Mouse (Mus musculus): ENCODE results near the gene Naa10.

The Naa10 gene

DNA sequence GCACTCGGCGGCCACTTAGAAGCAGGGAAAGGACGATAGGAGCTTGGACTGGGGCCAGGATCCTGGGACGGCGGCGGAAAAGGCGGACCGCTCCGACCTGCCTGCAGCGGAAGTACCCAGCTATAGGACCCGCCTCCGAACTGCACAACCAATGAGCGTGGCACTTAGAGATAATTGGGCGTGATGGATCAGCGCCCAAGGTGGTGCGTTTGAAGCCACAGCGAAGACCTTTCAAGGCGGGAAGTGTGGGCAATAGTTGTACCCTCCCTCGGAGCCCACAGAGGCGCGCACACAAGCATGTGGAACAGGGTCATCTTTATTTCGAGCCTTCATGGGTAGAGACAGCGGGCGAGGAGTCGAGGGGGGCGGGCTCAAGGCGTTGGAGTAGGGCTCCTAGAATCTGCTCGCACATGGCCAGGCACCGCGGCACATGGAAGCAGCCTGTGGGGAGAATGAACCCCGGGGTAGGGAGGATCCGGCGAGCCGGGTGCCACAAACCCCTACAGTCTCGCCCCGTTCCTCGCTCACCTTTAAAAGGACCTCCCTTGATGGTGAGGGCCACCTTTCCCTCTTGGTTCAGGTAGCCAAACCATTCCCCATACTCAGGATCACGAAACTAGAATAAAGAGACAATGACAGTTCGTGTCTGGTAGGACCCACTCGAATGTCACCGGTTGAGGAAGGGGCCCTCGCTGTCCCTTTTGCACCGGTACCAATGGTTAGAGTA lies at the start of gene Naa10, which contains the start of gene Arhgap4:
Gene Naa10, minus strand, starts transcription at position 122 of the 727 bp plus-strand sequence.
Gene Arhgap4, minus strand, starts transcription at position 48 of the 727 bp plus-strand sequence.
- DNase-seq (ENCODE audit: low read depth): peak; percentile 59

DNA sequence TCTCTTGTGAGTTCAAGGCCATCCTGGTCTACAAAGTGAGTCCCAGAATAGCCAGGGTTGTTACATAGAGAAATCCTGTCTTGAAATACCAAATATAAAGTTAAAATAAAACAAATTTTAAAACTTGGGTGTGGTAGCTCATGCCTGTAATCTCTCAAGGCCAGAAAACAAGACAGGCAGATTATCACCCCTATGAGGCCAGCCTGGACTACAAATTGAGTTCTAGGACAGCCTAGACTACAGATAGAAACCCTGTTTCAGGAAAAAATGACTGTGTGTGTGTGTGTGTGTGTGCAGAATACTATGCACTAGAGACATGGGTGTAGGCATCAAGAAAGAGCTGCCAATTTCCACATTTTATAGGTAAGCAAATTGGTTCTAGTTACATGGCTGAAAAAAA lies 49.0 kb upstream of the Naa10 start:
- DNase-seq (ENCODE audit: low read depth): no peak

DNA sequence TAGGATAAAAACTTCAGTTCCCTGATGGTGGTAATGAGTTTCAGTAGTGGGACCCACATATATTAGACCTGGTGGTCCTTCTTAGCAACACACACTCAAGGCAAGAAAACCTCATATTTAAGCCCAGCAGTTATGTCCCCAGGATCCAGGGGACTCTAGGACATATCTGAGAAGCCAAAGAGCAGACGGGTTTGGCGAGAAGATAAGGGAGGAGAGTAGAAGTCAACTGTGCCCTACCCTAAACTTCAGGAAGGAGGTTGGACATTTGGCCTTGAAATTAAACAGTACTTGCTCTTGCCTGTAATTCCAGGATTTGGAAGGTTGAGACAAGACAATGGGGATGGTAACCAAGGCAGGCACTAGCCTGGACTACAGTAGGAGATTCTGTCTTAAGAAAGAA lies 48.0 kb upstream of the Naa10 start:
- no peak for DNase-seq (ENCODE audit: low read depth)

DNA sequence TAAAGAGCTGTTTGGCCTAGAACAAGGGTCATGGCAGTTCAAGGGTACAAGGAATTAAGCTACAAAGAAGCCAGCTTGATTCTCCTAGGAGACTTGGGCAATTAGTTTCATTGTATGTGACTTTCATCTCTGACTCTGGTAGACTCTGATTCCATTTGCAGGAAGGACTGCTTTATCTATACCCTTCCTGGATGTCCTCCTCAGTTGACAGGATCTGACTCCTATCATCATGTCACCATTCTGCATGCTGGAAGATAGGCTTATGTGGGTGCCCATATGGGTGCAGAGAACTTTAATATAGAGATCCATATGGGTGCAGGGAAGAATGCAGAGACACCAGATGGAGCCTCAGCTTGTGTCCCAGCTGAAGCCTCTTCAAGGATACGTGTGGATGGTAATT lies 47.4 kb upstream of the Naa10 start:
- no peak for DNase-seq (ENCODE audit: low read depth)

DNA sequence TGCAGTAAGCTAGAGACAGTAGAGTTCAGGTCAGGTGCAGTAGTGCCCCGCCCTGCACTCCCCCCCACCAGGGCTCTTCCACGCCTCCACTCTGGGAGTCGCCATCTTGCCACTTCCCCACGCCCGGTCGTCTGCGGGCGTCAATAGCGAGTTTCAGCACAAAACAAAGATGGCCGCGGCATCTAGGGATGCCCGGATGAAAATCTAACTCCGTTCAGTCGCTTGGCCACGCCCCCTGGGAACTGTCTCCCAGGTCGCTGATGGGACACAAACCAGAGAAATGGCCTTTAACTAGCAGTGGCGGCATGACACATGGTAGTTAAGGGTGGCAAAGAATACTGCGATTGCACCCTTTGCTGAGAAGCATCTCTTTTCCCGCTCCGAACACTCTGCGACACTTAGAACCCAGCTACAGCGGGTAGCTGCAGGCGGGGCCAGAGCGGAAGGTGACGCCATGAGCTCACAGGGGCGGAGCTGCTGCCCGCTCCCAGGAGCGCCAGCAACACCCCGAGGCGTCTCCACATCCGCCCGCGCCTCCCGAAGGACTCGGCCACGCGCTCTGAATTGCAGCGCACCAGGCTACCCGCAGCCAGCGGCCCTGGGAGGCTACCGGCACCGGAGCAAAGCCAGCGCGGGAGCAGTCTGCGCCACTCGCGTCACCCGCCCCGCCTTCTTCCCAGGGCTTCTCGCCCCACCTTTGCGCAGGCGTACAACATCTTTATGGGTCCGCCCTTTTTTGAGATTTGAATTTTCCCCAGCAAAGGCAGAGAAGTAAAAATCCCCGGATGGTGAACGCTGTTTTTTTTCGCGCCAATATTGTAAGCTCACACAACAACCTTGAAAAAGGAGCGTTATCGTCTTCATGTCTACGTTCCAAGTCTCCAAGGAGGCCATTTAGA lies 45.7 kb upstream of the Naa10 start:
- peak; percentile 69 for DNase-seq (ENCODE audit: low read depth)

DNA sequence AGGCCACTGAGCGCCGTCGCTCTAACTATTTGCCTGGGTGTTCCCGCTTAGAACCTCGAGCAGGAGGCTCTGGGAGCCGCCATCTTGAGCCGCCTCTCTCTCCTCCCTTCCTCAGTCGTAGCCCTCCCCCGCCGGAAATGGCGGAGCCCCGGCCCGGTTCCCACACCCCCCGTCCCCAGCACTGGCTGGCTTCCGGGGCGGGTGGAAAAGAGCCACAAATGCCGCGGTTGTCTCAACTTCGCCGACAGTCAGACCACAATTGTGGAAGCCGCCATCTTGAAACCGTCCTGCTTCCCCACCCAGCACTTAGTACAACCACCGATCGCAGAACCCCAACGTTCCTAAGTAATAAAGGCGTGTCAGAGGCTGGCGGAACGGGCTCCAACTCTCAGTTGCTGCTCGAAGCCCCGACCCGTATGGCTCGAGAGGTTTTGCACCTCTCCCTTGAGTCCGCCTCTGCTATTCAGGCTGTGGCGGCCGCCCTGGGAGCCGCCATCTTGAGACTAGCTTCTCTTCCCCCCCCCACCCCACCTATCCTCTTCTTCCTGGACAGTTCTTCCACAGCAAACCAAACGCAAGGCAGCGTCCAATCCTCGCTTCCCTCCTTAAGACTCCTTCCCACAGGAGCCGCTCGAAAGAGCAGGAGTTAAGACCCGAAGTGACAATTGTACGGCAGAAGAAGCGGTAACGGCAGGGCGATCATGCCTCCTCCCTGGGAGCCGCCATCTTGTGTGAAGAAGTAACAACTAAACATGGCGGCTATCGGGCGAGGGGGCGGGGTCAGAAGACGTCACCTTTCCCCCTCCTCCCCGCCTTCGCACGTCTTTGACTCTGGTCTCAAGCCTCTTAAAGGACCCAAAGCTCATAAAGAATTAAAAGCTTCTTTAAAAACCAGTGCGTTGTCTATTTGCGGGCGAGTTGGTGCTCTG lies 44.8 kb upstream of the Naa10 start, which contains the start of gene Hcfc1:
Gene Hcfc1, minus strand, starts transcription at position 110 of the 929 bp plus-strand sequence.
- DNase-seq (ENCODE audit: low read depth): peak; percentile 63

DNA sequence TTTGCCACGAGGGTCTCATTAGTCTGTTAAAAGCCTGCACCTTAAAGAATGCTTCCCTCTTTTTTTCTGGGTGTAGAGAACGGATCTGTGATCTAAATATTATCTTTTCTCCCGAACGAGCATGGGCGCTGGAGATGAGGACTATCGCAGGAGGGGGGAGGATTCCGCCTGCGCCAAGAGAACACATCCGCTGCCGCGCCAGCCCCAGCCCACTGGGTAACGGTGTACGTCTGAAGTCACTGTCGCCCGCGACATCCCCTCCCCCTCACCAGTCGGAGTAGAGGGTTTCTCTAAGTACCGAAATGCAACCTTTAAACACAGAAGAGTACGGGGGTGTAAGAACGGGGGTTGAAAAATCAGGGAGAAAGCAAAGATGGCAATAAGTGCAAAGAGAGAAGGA lies 43.6 kb upstream of the Naa10 start:
- DNase-seq (ENCODE audit: low read depth): no peak

DNA sequence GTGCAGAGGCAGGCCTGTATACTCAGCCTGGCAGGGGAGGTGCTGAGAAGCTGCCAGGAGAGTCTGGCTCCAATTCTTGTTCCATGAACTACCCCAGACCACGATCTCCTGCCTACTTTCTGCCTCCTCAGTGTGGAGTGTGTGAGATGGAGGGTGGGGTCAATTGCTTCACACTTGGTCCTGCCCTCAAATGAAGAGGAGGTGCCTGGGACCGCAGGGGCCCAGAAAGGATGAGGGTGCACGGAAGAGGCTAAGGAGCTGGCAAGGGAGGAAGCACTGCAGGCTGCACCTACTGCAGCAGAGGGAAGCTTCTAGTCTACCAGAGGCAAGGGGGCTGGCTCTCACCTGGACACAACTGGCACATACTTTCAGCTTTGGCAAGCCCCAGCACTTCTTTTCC lies 42.6 kb upstream of the Naa10 start:
- no peak for DNase-seq (ENCODE audit: low read depth)

DNA sequence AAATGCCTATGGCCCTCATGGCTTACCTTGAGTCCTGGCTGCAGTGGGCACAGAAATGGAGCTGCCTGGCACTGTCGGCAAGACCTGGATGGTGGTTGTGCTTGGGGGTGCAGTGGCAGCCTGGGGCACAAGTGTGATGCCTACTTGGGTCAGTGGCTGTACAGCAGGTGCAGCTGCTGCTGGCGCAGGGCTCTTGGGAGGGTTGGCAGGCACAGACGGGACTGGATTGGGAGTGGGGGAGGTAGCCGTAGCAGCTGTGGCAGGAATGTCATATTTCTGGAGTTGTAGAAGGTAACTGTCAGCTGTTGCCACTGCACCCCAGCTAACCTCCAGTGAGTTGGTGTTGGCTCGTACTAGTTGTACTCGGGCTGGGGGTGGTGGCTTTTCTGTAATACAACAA lies 33.2 kb upstream of the Naa10 start:
- DNase-seq (ENCODE audit: low read depth): no peak

DNA sequence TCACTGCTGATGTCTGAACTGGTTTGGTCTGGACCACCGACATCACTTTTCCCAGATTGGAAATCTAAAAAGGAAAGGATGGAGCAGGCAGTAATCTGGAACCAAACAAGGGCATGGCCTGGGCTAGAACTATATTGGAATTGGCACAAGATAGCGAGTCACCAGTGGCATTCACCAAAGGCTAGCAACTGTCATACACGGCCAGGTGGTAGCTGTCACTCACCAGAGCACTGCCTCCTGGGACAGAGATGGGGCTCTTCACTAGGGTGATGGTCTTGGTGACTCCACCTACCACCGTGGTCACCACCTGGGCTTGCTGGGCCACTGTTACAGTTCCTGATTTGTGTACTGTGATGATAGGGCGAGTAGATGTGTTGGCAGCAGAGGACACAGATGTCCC lies 30.9 kb upstream of the Naa10 start:
- DNase-seq (ENCODE audit: low read depth): no peak

DNA sequence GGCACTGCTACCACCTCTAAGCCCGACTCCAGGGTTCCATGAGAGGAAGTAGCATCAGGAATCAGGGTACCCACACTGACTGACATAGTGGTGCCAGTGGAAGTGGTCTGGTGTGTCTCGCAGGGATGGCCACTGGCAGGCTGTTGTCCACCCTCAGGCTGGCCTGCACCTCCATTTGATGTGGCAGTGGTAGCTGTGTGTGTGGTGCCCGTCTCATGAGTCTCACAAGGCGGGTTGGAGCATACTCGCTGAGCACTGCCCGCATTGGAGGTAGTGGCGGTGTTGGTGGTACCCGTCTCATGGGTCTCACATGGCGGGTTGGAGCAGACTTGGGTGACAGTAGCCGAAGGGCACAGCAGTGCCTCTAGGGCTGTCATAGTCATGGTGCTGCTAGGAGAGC lies 27.6 kb upstream of the Naa10 start:
- no peak for DNase-seq (ENCODE audit: low read depth)

DNA sequence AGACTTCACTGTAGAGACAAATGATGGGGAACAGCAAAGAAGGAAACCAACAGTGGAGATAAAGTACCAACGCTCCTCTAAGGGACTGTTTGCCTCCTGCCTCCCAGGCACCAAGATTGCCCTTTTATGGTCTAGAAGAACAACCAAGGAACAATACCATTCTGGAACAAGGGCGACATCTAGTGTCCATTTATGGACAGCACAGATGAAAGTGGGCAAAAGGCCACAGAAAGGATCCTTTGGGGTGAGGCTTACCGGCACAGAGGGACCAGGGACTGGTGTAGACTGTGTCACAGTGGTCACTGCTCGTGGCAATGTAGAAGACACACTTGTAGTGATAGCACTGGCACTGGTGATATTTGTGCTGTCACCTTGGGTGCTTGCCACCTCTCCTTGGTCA lies 26.9 kb upstream of the Naa10 start:
- no peak for DNase-seq (ENCODE audit: low read depth)

DNA sequence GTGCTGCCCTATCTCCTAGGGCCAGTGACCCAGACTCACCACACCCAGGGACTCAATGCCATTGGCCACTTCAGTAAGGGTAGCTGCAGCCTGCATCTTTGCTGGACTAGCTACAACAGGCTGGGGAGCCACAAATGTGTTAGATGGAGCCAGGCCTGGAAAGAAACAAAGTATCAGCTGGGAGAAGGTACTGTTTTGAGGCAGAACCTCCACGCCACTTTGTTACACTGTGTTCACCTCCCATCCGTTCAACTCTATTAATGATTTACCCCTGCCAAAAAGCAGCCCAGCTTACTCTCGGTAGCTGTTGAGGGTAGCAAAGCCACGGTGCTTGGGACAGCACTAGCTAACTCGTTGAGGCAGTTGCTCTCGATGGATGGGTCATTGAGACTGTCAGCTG lies 25.2 kb upstream of the Naa10 start:
- no peak for DNase-seq (ENCODE audit: low read depth)

DNA sequence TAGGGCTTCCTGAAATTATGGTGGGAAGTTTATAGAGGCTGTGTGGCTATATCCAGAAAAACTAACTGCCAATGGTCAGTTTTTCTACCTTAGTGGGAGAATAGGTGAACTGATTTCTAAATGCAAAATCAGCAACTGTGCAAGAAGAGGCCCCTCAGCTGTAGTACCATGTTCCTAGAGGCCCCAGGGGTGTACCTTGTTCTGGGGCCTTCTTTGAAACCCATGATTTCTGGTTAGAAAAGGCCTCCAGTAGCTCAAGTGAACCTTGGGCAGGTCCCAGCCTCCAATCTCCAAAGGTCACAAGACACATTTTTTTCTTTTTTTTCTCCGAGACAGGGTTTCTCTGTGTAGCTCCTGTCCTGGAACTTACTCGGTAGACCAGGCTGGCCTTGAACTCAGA lies 20.6 kb upstream of the Naa10 start:
- no peak for DNase-seq (ENCODE audit: low read depth)

DNA sequence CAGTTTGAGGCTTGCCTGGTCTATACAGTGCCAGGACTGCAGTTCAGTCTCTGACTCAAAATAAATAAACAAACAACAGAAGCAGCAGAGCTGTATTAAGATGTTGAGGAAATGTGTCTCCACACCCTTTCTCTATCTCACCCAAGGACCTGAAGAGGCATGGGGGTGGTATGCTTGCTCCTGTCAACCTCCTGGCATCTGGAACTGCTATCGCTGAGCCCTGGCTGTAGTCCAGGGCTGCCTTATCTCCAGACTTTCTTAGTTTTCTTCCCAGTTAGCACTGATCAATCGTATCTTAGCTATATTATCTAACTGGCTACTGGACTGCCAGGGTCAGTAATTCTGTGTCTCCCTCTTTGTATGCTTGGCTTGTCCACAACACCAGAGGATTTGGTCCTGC lies 20.1 kb upstream of the Naa10 start:
- DNase-seq (ENCODE audit: low read depth): no peak

DNA sequence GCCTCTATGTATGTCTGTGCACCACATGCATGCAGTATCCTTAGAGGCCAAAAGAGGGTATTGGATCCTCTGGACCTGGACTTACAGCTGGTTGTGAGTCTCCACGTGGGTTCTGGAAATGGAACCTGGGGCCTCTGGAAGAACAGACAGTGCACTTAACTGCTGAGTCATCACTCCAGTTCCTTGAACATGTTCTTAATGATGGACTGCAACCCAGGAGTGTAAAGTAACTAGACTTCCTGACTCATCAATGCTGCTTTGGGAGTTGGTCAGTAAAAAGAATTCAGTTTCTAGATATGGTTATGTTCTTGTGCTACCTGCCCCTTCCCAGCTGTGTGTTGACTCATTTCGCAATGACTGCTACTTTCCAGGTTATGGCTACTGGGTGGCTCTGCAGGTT lies 10.1 kb upstream of the Naa10 start:
- no peak for DNase-seq (ENCODE audit: low read depth)

DNA sequence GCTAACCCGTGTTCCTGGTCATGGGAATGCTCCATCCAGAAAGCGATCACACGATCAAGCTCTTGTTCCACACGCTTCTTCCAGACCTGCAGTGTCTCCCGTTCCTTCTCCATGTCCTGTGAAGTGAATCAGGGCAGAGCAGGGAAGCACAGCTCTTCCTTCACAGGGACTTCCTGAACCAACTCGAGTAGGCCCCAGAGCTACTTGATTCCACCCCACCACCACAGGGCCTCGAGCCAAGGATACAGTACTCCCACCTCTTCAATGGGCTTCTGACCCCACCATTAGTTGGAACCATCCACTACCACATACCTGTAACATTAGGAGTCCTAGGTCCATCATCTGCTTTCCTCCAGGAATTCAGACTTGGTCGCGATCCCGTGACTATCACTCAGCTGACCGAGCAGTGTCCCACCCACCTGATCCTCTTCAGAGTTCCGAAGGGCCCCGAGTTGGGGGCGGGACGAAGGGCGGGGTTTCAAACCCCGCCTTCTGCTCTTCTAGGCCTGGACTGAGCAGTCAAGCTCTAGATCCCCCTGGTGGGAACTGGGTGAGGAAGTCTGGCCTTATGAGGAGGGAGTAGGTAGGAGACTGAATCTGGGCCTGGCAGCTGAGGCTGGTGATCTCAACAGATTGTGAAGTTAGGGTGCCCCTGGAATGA lies 8.8 kb upstream of the Naa10 start, which contains the start of gene Renbp:
Gene Renbp, minus strand, starts transcription at position 449 of the 661 bp plus-strand sequence.
- DNase-seq (ENCODE audit: low read depth): peak; percentile 66

DNA sequence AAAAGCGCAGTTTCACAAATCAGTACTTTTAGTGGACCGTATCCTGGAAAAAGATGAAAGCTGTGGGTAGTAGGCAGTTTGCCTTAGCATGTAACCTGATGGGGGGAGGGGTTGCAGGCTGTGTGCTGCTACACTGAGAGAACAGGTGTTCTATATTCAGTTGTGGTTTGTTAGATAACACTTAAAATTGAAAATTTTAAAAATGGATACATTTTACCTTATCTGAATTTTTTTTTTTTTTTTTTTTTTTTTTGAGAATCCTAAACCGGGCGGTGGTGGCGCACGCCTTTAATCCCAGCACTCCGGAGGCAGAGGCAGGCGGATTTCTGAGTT lies 772 bp upstream of the Naa10 start:
- no peak for DNase-seq (ENCODE audit: low read depth)

DNA sequence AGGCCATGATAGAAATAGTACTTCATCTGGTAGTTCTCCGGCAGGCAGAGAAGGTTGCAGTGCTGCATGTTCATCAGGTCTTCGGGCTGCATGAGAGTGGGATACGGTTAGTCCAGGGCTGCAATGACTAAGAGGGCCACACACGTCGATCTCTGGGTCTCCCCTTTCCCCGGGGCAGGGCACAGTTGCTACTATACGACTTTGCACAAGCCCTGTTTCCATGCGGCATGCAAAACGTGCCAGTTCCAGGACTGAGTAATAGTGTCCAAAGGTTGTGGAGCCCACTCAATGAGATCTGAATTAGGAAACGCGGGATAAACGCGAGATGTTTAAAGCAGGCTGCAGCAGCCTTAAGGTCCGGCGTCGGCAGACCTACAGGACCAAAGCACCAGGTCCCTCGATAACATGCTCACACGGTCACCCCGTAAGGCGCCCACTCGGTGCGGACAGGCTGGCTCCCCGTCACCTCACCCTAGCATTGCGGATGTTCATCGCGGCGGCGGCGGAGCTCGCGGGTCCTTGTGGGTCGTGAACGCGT lies 390 bp downstream of the Naa10 start:
- DNase-seq (ENCODE audit: low read depth): no peak

DNA sequence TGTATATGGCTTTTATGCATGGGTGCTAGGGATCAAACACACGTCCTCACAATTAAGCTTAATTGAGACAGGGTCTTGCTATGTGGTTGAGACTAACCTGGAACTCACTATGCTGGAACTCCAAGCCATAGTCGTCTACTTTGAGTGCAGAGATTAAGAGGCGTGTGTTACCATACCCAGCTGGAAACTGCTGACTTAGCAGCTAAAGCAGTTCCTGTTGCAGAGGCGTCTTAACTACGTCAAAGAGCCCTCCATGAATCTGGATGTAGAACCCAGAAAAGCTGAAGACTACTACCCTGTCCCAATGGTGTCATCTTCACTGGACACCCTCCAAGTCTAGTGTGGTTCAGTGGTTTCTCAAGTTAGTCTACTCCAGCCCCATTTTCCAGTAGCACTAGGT lies 3.1 kb downstream of the Naa10 start:
- no peak for DNase-seq (ENCODE audit: low read depth)

DNA sequence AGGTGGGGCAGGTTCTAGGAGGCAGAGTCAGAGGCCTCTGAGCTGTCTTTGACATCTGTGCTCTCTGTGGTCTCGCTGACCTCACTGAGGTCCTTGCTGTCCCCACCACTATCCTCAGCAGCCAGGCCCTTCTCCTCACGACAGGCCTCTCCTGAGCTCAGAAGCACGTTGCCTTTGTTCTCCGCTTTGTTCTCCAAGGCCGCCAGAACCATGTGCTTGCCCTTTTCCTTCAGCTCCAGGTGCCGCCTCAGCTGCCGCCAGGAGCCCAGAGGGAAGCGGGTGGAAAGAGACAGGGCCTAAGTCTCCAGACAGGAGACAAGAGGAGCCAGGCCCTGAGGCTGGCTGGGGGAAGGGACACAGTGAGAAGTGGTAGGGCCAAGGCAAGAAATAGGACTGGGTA lies 4.8 kb downstream of the Naa10 start:
- DNase-seq (ENCODE audit: low read depth): no peak

All from fibroblast of lung, adult 2 months (primary cell).